ENCODE assay signal across 8 mouse cellular contexts in the genomic region with DNA sequence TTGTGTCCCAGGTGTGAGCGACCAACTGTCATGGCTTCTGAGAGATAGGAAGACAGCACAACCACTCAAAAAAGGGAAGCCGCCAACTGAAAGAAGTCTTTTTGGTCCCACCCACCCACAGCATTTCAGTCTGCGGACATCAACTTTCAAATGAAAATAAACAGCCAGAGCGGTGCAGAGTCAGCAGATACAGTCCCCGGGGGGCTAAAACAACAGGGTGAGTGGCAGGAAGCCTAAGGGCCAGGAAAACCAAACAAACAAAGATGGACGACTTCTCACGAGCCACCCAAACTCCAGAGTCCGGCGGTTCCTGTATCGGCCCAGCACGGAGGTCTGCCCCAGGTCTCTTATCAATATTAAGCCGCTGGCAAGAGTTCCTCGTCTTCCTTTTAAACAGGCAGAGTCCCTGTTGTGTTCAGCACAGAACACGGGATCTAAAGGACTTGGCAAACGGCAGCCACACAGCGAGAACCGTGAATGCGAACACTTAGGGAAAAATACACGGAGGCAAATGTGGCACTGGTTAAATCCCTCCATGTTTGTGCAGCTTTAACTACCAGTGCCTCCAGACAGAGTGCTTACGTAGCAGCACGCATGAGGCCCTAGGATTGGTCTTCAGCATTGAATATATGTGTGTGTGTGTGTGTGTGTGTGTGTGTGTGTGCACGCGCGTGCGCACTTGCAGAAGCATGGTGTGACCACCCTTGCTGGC. TPM values are rescaled to one million over a fixed set of nuclear protein-coding genes. Genes with fewer than 3 reads are reported as not detected.
A peak's percentile ranks its signal among the peaks of the same experiment; 100 is the strongest.
DNase-seq lines count a peak whose midpoint lies in the region; ATAC-seq lines count a peak whose summit lies in the region.

No protein-coding gene starts in this region.

- no peaks in the 10 kb centered on the region for H3K4me1 ChIP-seq in hindbrain, embryonic 15.5 days (replicated peaks)
- H3K4me1 ChIP-seq in liver, embryonic 16.5 days (ENCODE audit: control insufficient read depth, low read depth, low read length) = no peaks in the 10 kb centered on the region; the same call in none of the 2 replicates

- peak overlapping the region; percentile 28; the same call in 1 of the 2 replicates for H3K4me2 ChIP-seq in hindbrain, embryonic 15.5 days
- H3K4me2 ChIP-seq in liver, embryonic 16.5 days (ENCODE audit: low read depth, low read length) = peak overlapping the region; percentile 59

- DNase-seq in ES-CJ7 (ENCODE audit: low read depth, low spot score) = peak; percentile 13
- no peak for DNase-seq in layer of hippocampus, adult 18-20 months (ENCODE audit: low spot score in 2 of 2)
- DNase-seq in layer of hippocampus, adult 8-10 months (ENCODE audit: low spot score in 2 of 2) = no peak
- DNase-seq in natural killer cell, adult 2 months (ENCODE audit: low spot score in 2 of 2) = no peak
- no peak for DNase-seq in spleen, postnatal 4 days (ENCODE audit: low spot score in 2 of 2)

- H3K9me3 ChIP-seq in hindbrain, embryonic 15.5 days = no peaks in the 10 kb centered on the region
- H3K9me3 ChIP-seq in liver, embryonic 16.5 days (replicated peaks; ENCODE audit: control insufficient read depth, low read length) = no peaks in the 10 kb centered on the region

- H3K4me3 ChIP-seq in hindbrain, embryonic 15.5 days = no peak overlapping the region
- peak overlapping the region; percentile 40 for H3K4me3 ChIP-seq in liver, embryonic 16.5 days (ENCODE audit: low read depth, low read length)

- H3K9ac ChIP-seq in hindbrain, embryonic 15.5 days = no peak overlapping the region
- peak overlapping the region; percentile 34; the same call in 1 of the 2 replicates for H3K9ac ChIP-seq in liver, embryonic 16.5 days (ENCODE audit: low read depth, low read length)

- H3K27me3 ChIP-seq in hindbrain, embryonic 15.5 days = no peaks in the 10 kb centered on the region
- H3K27me3 ChIP-seq in liver, embryonic 16.5 days (ENCODE audit: control insufficient read depth, insufficient read depth, low read depth, low read length) = no peaks in the 10 kb centered on the region

- H3K27ac ChIP-seq in hindbrain, embryonic 15.5 days (replicated peaks) = no peak overlapping the region
- no peak overlapping the region for H3K27ac ChIP-seq in liver, embryonic 16.5 days (ENCODE audit: low read length)

- 69% methylated on average over 25 of the region's 25 CpGs for WGBS in hindbrain, embryonic 15.5 days
- 38% methylated on average over 25 of the region's 25 CpGs for WGBS in liver, embryonic 16.5 days (ENCODE audit: insufficient replicate concordance)

- ATAC-seq in common myeloid progenitor, adult 5-6 weeks (replicated peaks; ENCODE audit: low read depth, poor library complexity, severe bottlenecking) = peak; percentile 36; the same call in 1 of the 2 replicates
- no peak; the same call in 1 of the 2 replicates for ATAC-seq in hindbrain, embryonic 15.5 days (ENCODE audit: low FRiP score, low read depth)
- peak; percentile 35; the same call in 1 of the 2 replicates for ATAC-seq in liver, embryonic 16.5 days (ENCODE audit: low read depth)

- H3K36me3 ChIP-seq in hindbrain, embryonic 15.5 days = no peaks in the 10 kb centered on the region
- no peaks in the 10 kb centered on the region for H3K36me3 ChIP-seq in liver, embryonic 16.5 days (ENCODE audit: control insufficient read depth, insufficient read depth)

RNA-seq across cellular contexts. Expression of gene Cryl1, which starts 53.4 kb away (rescaled TPM):
- total RNA-seq in common myeloid progenitor, adult 5-6 weeks (2017) = 11.8 and 12.1 TPM in 2 replicates
- polyA plus RNA-seq in hindbrain, embryonic 15.5 days (2015; fragmentation: Nextera tagmentation; extraction: Ambion mirVana) = 11.8 and 12.8 TPM in 2 replicates
- polyA plus RNA-seq in liver, embryonic 16.5 days (2015; fragmentation: Nextera tagmentation; extraction: Ambion mirVana) = 6.3 and 7.6 TPM in 2 replicates
- total RNA-seq in layer of hippocampus, adult 18-20 months (2021) = 10 to 100 TPM; 19.1 to 19.9 TPM
- 10 to 100 TPM; 17.8 to 26.3 (median 21.5) TPM for total RNA-seq in layer of hippocampus, adult 8-10 months (2022)
